Mouse (Mus musculus): Measurements from ENCODE around the gene Nectin3. TPM values are rescaled to one million over a fixed set of nuclear protein-coding genes. Genes with fewer than 3 reads are reported as not detected.

Nectin3 gene
- 28.9 and 35.6 TPM in 2 replicates for polyA plus RNA-seq (2015; fragmentation: Nextera tagmentation; extraction: Ambion mirVana)

DNA sequence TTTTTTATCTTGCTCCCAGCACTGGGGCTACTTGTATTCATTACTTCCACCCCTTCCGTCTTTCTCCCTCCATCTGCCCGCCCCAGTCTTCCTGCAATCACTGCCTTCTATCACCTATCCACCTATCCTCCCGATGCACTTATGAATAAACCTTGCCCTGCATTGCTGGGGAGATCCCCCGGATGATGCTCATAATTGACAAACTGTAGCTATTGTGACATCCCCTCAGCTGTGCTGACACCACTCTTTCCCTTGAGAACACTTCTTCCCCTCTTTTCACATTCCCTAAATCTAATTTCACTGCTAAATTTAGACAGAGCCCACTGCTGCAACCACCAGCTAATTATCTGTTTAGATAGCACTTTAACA is at the start of gene Nectin3:
TSS of gene Nectin3 (minus strand) at position 105 of the 369 bp plus-strand sequence.
- H3K27me3 ChIP-seq = no peaks in the 10 kb centered on the region
- peak within 1 kb of the TSS; percentile 90 for H3K27ac ChIP-seq (replicated peaks)
- H3K4me2 ChIP-seq = peak within 1 kb of the TSS; percentile 92
- ATAC-seq (ENCODE audit: low FRiP score, low read depth) = no peak
- H3K4me3 ChIP-seq = peak within 1 kb of the TSS; percentile 99
- peaks cover 19% of the 10 kb centered on the region for H3K4me1 ChIP-seq (replicated peaks)
- WGBS = 3% methylated on average over 4 of the region's 4 CpGs
- H3K36me3 ChIP-seq = no peaks in the 10 kb centered on the region
- peak within 1 kb of the TSS; percentile 96 for H3K9ac ChIP-seq
- H3K9me3 ChIP-seq = no peaks in the 10 kb centered on the region

DNA sequence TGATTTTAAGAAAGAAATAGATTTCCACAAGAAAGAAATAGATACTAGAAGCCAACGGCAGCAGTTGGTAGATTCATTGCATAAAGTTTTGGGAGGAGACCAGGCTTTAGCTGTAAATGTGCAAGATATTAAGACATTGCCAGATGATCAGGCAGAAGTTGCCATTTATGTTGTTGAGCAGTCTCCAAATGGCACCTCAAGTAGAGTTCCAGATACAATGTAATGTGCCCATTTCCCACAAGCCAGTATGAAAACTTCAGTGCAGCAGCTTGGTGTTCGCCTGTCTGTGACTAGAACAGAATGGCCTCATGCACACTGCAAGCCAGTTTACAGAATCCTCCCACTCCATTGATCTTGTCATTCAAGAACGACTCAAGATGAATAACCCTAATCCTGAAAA is 39.8 kb upstream of the Nectin3 start:
- H3K4me1 ChIP-seq (replicated peaks) = no peaks in the 10 kb centered on the region
- no peak overlapping the region for H3K4me2 ChIP-seq
- H3K9me3 ChIP-seq = no peaks in the 10 kb centered on the region
- H3K9ac ChIP-seq = no peak overlapping the region
- WGBS = 82% methylated on average over 3 of the region's 3 CpGs
- H3K36me3 ChIP-seq = no peaks in the 10 kb centered on the region
- no peak overlapping the region for H3K4me3 ChIP-seq
- H3K27ac ChIP-seq (replicated peaks) = no peak overlapping the region
- H3K27me3 ChIP-seq = no peaks in the 10 kb centered on the region
- ATAC-seq (ENCODE audit: low FRiP score, low read depth) = no peak

DNA sequence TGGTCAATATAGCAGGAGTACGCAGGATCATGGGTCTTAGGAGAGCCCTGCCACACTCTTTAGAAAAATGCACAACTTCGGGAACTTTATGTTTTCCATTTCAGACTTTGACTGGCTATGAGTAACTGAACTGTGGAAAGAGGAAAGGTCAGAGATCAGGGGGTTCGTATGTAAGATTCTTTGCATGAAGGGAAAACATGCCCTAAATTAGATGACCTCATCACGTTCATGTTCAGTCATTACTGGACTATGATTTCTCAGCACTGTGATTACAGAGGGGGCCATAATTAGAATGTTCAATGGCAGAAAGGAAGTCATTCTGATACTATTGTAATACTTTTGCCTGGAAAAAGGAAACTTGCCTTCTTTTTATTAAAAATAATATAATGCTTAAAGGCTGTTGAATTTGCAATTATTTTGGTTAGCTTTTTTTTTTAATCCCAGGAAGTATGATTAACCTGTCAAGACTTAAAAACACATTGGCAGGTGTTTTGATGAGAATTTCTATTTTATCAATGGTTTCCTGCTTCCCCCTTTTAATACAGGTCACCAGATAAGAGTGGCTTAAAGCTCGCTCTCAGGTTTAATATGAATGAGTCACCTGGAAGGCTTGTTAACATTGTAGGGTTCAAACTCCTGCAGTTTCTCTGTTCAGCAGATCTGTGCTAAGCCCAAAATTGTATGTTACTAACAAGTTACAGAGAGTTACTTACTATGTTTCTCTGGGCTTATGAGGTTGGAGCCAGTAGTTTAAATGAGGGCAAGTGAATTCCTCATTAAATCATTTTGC is 34.3 kb upstream of the Nectin3 start:
- Histone ChIP-seq H3K27me3 (no peaks in the 10 kb centered on the region), H3K4me2 (no peak overlapping the region), H3K9me3 (no peaks in the 10 kb centered on the region), H3K4me1 (replicated peaks) (0 out of 2 replicates have a peak, but pooled peaks cover 5% of the 10 kb centered on the region), H3K4me3 (no peak overlapping the region), H3K9ac (no peak overlapping the region), H3K27ac (replicated peaks) (no peak overlapping the region), H3K36me3 (no peaks in the 10 kb centered on the region)
- 89% methylated on average over 5 of the region's 5 CpGs for WGBS
- ATAC-seq (ENCODE audit: low FRiP score, low read depth) = no peak

DNA sequence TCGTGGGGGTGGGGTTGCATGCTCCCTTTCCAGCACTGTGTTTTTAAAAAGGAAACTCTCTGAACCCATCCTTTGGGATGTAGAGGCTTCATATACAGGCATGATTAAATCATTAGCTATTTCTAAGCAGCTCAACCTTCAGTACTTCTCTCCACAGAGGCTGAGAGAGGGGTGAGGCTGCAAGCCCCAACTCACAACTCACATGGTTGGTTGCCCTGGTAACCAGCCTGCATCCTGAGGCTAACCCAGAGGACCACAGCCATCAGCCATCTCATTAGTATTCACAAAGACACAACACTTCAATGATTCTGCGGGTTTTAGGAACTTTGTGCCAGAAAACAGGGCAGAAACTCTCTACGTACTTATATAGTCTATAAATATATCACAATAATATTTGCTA is 32.7 kb upstream of the Nectin3 start:
- Histone ChIP-seq H3K9me3 (no peaks in the 10 kb centered on the region), H3K4me2 (no peak overlapping the region), H3K36me3 (no peaks in the 10 kb centered on the region), H3K9ac (no peak overlapping the region), H3K27me3 (no peaks in the 10 kb centered on the region), H3K27ac (replicated peaks) (no peak overlapping the region), H3K4me1 (replicated peaks) (0 out of 2 replicates have a peak, but pooled peaks cover 5% of the 10 kb centered on the region), H3K4me3 (no peak overlapping the region)
- ATAC-seq (ENCODE audit: low FRiP score, low read depth) = peak; percentile 71; the same call in 1 of the 2 replicates
- 47% methylated on average over 3 of the region's 3 CpGs for WGBS

DNA sequence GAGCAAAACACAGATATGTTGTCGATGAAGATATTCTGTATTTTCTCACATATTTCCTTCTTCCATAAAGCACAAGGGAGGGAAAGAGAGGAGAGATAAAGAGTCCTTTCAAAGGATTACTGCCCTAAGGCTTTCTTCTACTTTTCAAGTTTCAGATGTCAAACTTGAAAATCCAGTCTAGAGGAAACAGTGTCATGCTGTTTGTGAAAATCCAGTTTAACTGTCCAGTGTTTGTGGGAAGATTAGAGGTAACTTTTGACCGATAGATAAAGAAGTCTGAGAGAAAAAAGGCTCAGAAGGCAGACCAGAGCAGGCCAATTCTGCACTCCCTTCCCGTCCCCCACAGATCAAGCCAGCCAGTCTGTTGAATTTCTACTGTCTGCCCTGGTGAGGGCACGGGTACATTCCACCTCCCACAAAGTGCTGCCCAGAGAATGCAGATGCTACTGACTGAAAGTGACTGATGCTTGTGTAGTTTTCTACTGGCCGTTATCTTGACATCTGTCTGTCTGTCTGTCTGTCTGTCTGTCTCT is 22.6 kb upstream of the Nectin3 start:
- no peak overlapping the region for H3K27ac ChIP-seq (replicated peaks)
- no peaks in the 10 kb centered on the region for H3K27me3 ChIP-seq
- H3K4me3 ChIP-seq = no peak overlapping the region
- no peak overlapping the region for H3K4me2 ChIP-seq
- 75% methylated on average over 5 of the region's 5 CpGs for whole genome bisulfite sequencing
- H3K4me1 ChIP-seq (replicated peaks) = no peaks in the 10 kb centered on the region
- no peak for ATAC-seq (ENCODE audit: low FRiP score, low read depth)
- H3K36me3 ChIP-seq = no peaks in the 10 kb centered on the region
- H3K9me3 ChIP-seq = no peaks in the 10 kb centered on the region
- no peak overlapping the region for H3K9ac ChIP-seq

DNA sequence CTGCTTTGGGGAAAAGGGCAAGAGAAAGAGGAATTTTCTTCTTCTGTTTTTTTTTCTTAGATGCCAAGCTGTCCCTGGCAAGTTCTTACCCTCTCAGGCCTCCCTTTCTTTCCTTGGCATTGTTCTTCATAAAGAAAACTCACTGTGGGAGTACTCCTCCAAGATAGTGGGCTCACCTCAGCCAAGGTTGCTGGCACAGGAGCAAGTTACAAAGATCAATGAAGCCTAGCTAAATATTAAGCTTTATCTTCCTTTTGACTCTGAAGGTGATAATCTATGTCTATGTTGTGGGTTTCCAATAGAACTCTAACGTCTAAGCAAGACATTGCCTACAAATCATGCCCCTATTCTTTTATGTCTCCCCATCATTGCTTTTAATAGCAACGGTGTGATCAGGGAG is 21.3 kb upstream of the Nectin3 start:
- no peaks in the 10 kb centered on the region for H3K4me1 ChIP-seq (replicated peaks)
- WGBS = 92% methylated on average over 2 of the region's 2 CpGs
- no peak for ATAC-seq (ENCODE audit: low FRiP score, low read depth)
- no peaks in the 10 kb centered on the region for H3K27me3 ChIP-seq
- H3K36me3 ChIP-seq = no peaks in the 10 kb centered on the region
- no peak overlapping the region for H3K27ac ChIP-seq (replicated peaks)
- no peak overlapping the region for H3K9ac ChIP-seq
- no peak overlapping the region for H3K4me3 ChIP-seq
- no peaks in the 10 kb centered on the region for H3K9me3 ChIP-seq
- no peak overlapping the region for H3K4me2 ChIP-seq

DNA sequence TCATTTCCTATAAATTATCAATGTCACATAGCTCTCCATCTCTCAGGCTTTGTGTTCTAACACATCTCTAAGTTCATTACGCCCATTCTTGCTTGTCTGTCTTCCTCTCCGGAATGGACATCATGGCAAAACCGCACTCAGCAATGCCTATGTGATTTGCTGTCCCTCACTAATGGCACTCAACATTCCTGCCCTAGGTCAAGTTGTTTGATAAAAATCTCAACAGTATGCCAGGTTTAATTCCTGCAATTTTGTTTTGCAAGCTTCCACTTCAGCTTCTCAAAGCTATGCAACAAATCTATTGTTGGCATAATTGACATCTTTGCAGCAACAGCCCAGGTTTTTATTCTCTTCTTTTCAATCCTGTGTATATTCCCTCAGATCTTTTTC is 9.6 kb upstream of the Nectin3 start:
- Histone ChIP-seq H3K36me3 (no peaks in the 10 kb centered on the region), H3K4me3 (no peak overlapping the region), H3K27ac (replicated peaks) (no peak overlapping the region), H3K27me3 (no peaks in the 10 kb centered on the region), H3K4me1 (replicated peaks) (no peaks in the 10 kb centered on the region), H3K9me3 (no peaks in the 10 kb centered on the region), H3K4me2 (no peak overlapping the region), H3K9ac (no peak overlapping the region)
- no peak for ATAC-seq (ENCODE audit: low FRiP score, low read depth)
- 94% methylated on average over 3 of the region's 3 CpGs for WGBS

DNA sequence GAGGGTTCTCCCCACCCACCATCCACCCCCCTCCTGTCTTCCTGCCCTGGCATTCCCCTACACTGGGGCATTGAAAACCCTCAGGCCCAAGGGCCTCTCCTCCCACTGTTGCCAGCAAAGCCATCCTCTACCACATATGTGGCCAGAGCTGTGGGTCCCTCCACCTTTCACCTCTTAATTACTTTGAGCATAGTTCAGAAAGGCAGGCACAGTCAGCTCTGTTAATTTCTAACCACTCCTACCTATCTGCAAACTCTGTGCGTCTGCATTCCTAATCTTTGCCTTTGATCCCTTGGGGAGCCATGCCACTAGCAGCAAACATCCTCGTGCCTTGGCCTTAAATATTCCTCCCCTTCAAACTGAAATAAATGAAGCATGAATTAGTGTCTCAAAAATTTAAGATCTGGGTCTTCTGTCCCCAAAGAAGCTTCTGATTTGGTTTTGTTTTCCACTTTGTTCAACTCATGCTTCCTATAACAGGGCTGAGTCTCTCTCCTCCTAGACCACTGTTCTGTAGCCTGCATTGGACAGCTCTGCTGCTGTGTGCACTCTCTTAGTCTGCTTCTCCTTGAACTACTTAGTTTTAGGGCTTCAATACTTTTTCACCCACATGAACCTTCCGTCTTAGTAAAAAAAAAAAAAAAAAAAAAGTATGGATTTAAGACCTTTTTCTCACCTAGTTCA is 9.1 kb upstream of the Nectin3 start:
- WGBS = 50% methylated on average over 3 of the region's 3 CpGs
- no peaks in the 10 kb centered on the region for H3K27me3 ChIP-seq
- ATAC-seq (ENCODE audit: low FRiP score, low read depth) = no peak

DNA sequence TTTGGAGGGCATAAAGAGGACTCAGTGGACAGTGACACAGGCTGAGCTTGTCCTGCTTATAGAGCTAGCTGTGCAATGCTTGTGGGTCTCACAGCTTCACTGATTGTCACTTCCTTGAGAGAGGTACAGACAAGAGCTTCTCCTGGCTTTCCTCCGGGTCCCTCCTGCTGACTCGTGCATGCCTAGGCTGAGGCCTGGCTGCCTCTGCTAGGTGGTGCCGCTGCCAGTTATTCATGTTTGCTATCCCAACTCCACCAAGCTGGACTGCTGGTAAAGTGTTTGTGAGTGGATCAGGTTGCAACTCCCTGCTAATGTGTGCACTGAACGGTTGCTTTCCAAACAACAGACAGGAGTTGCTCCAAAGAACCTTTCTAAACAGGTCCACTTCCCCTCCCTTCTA is 5.7 kb upstream of the Nectin3 start:
- no peak for ATAC-seq (ENCODE audit: low FRiP score, low read depth)
- Histone ChIP-seq H3K9ac (no peak overlapping the region), H3K4me3 (no peak overlapping the region), H3K36me3 (no peaks in the 10 kb centered on the region), H3K4me2 (no peak overlapping the region), H3K9me3 (no peaks in the 10 kb centered on the region), H3K27ac (replicated peaks) (no peak overlapping the region), H3K27me3 (no peaks in the 10 kb centered on the region), H3K4me1 (replicated peaks) (0 out of 2 replicates have a peak, but pooled peaks cover 2% of the 10 kb centered on the region)
- 85% methylated on average over 4 of the region's 4 CpGs for WGBS

More for the DNA sequence above, 9.1 kb upstream of the Nectin3 start:
- no peak overlapping the region for H3K27ac ChIP-seq (replicated peaks)
- H3K4me2 ChIP-seq = no peak overlapping the region
- H3K36me3 ChIP-seq = no peaks in the 10 kb centered on the region
- H3K9me3 ChIP-seq = no peaks in the 10 kb centered on the region
- no peaks in the 10 kb centered on the region for H3K4me1 ChIP-seq (replicated peaks)
- H3K4me3 ChIP-seq = no peak overlapping the region
- H3K9ac ChIP-seq = no peak overlapping the region

DNA sequence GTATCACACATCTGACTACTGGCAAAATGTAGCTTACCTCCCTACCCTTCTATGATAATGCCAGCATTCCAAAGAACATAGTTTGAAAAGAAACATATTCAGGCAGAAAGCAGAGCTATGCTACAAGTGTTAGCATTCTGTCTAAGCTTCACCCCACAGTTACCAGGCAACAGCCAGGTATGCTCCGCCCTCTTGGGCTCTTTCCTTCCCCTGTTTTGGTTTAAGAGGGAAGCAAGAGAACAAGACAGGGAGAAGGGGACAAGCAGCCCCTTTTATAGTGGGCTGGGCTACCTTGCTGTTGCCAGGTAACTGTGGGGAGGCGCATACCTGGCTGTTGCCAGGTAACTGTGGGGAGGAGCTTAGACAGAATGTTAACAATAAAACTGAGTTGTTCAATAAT is 4.0 kb upstream of the Nectin3 start:
- H3K4me2 ChIP-seq = no peak overlapping the region
- H3K27me3 ChIP-seq = no peaks in the 10 kb centered on the region
- no peak overlapping the region for H3K9ac ChIP-seq
- 81% methylated on average over 2 of the region's 2 CpGs for WGBS
- peaks cover 10% of the 10 kb centered on the region for H3K4me1 ChIP-seq (replicated peaks)
- H3K9me3 ChIP-seq = no peaks in the 10 kb centered on the region
- no peak for ATAC-seq (ENCODE audit: low FRiP score, low read depth)
- no peaks in the 10 kb centered on the region for H3K36me3 ChIP-seq
- no peak overlapping the region for H3K27ac ChIP-seq (replicated peaks)
- H3K4me3 ChIP-seq = no peak overlapping the region

DNA sequence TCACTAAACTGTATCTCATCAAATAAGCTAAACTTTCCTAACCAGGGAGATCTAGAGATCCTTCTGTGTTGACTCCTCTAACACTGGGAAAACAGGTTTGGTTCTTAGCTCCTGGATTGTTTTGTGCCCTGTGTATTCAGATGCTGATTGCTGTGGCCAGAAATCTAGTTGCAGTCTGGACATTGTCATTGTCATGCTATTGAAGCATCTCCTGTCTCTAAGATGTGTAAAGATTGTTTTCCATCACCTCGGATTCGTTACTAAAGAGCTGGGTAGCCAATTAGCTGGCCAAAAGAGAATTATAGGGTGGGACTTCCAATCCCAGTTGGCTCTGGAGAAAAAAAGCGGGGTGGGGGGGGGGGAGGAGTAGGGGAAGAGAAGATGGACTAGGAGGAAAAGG is 2.4 kb upstream of the Nectin3 start:
- 52% methylated on average over 3 of the region's 3 CpGs for WGBS
- ATAC-seq (ENCODE audit: low FRiP score, low read depth) = no peak
- Histone ChIP-seq H3K4me1 (replicated peaks) (peaks cover 10% of the 10 kb centered on the region), H3K27ac (replicated peaks) (no peak overlapping the region), H3K4me2 (no peak overlapping the region), H3K36me3 (no peaks in the 10 kb centered on the region), H3K9ac (no peak overlapping the region), H3K27me3 (no peaks in the 10 kb centered on the region), H3K9me3 (no peaks in the 10 kb centered on the region), H3K4me3 (no peak overlapping the region)

DNA sequence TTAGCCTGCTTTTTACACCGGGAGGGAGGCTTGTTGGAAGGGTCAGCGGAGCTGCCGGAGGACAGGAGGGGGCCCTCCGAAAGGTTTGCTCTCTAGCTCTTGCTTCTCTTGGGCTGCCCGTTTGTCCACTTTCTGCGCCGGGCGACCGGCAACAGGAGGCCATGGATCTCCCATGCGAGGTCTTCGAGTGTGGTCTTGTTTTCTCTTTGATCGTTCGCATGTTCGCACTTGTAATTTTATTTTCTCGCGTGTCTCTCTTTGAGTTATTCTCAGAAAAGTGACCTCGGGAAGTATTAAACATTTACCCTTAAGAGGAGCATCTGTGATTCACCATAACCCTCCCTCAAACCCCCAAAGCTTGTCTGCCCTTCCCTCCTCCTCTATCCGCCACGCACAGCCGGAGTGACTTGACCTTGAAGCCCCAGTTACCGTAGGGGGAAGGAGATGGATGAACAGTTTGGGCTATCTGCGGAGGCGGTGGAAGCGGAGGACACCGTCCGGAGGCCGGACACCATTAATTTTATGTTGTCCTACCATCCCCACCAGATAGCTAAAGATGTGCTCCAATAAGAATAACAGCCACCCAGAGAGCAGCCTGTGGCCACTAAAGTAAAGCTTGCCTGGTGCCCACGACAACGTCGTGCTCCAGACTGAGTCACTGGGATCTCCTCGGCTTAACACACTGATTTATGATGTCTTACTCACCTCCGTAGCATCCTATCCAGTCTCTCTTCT is 472 bp downstream of the Nectin3 start:
- Histone ChIP-seq H3K27me3 (no peaks in the 10 kb centered on the region), H3K27ac (replicated peaks) (peak overlapping the region; percentile 90), H3K9me3 (no peaks in the 10 kb centered on the region), H3K4me3 (peak overlapping the region; percentile 99), H3K36me3 (no peaks in the 10 kb centered on the region), H3K4me1 (replicated peaks) (peaks cover 22% of the 10 kb centered on the region), H3K9ac (peak overlapping the region; percentile 96), H3K4me2 (peak overlapping the region; percentile 92)
- ATAC-seq (ENCODE audit: low FRiP score, low read depth) = no peak
- under 1% methylated on average over 32 of the region's 32 CpGs for WGBS
